Mouse (Mus musculus) G1E-ER4 (cell line): ENCODE measurements around the gene Nsg2. TPM values are rescaled to one million over a fixed set of nuclear protein-coding genes. Genes with fewer than 3 reads are reported as not detected.

Experiments
- GATA1 ChIP-seq: IDR thresholded peaks from one replicate; pipeline ENCODE4 v1.8.0; 2012; ENCODE audit warnings: low read length, inconsistent platforms
- polyA plus RNA-seq: library from polyadenylated mRNA; stranded (reverse); fragments of >175 nt; gene quantifications from 2 replicates; pipeline ENCODE4 v1.2.3, GENCODE M21; 2012

Gene Nsg2
- polyA plus RNA-seq: not detected in 2 replicates

DNA sequence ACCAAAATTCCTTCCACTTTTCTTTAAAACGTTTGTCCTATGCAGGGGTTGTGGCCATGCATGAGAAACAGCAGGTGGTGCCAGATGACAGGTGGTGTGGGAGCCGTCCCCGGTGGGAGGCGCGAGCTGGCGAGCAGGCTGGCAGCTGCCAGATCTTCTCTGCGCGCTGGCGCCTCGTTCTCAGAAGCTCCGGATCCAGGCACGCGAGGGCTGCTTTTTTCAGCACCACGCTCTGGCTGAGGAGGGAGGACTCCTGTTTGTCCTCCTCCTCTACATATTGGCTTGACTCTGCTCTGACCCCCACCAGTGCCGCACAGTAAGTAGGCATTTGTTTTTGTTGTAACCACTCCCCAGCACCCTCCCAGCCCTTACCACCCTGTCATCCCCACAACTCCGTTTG is at the start of gene Nsg2:
Gene Nsg2 (plus strand): TSS at position 183 of the 400 bp plus-strand sequence.
- no peak for TF ChIP-seq GATA1

GRCm38 (mm10) chr11:31960071-31960470 is 40.2 kb upstream of the Nsg2 start:
- TF ChIP-seq GATA1: no peak

- TF ChIP-seq GATA1: no peak
These were observed 36.3 kb upstream of the Nsg2 start for GRCm38 (mm10) chr11:31963993-31964392.

DNA sequence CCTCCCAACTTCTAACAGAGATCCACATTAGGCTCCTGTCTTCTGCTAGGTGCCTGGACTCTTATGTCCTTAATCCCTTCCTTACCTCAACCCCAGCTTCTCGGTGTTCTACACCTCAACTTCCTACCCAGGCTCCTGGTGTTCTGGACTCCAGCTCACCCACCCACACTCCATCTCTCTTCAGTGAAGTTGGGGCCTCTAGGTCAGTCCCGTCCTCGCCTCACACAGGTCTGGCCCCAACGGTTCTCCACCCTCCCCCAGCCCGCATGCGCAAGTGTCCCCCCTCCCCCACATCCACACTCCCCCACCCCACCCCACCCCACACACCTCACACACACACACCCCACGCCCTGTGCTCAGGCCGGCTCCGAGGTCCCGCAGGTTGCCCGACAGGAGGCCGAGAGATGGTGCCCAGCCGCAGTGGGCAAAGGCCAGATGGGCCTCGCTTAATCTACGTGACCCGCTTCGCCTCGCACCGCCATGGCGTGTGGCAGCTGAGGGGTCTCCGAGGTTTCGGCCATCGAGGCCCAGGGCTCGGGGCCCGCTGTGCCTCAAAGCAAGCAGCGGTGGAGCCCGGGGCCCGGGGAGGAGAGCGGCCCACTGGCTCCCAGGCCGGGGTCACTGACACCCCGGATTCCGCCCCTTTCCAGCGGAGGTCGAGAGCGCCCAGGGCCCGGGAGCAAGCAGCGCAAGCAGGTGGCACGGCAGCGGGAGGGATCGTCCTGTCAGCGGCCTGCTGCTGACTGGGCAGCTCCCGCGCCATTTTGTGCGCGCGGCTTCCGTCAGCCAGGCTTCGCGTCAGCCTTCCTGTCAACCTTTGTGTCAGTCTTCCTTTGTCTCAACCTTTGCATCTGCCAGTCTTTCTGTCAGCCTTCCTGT is 34.8 kb upstream of the Nsg2 start, which contains the start of gene 4930524B15Rik:
Gene 4930524B15Rik (plus strand): TSS at position 337 of the 879 bp plus-strand sequence.
- no peak for TF ChIP-seq GATA1

GRCm38 (mm10) chr11:31974132-31974531 is 26.1 kb upstream of the Nsg2 start:
- TF ChIP-seq GATA1: no peak

DNA sequence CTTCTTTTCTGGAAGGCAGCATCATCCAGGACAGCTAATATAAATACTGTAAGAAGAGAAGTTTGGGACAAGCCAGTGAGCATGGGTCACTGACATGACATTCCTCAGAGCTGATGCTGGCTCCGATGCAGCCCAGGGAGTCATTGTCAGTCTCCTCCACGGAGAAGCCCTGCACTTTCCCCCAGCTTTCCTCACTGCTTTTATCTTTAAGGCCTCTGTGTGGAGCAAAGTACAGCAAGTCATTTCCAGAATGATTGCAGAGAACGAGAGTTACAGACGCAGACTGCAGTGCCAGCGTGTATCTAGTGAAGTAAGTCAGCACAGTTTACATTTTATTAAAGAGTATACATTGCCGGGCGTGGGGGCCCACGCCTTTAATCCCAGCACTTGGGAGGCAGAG is 25.4 kb upstream of the Nsg2 start:
- no peak for TF ChIP-seq GATA1

DNA sequence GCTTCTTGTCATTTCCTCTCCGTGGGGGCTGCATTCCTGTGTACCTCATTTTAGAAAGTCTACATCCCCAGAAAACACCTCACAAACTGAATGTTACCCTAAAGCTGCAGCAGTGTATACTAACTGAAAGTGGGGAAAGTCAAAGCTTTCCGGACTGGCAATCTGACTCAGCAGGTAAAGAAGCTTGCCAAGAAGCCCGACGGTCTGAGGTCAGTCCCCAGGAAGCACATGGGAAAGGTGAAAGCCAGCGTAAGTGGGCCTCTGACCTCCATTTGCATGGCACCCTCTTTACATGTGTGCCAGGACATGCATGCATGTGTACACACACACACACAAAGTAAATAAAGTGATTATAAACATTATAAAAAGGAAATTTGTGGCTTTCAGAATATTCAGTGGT is 24.6 kb upstream of the Nsg2 start:
- TF ChIP-seq GATA1: no peak

DNA sequence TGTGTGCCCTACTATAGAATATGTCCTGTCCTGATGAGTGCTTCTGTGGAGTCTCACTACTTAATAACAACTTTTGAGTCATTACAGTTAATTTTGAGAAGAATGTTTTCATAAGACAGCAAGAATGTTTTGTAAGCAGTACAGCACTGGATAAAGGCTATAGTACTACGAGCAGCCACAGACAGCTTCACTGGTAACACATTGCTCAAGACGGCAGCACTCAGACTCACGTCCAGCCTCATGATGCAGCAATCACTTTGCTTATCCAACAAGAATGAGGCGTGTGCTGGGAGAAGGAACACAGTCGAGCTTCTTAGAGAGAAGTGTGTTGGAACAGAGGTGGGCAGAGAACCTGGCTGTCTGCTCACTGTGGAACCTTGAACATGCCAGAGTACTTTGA is 24.1 kb upstream of the Nsg2 start:
- TF ChIP-seq GATA1: no peak

GRCm38 (mm10) chr11:31981830-31982229 is 18.4 kb upstream of the Nsg2 start:
- no peak for TF ChIP-seq GATA1

GRCm38 (mm10) chr11:31983249-31983648 is 17.0 kb upstream of the Nsg2 start:
- no peak for TF ChIP-seq GATA1

- no peak for TF ChIP-seq GATA1
These were observed 15.5 kb upstream of the Nsg2 start for GRCm38 (mm10) chr11:31984786-31985185.

- TF ChIP-seq GATA1: no peak
These were observed 7.7 kb upstream of the Nsg2 start for GRCm38 (mm10) chr11:31992535-31992934.

GRCm38 (mm10) chr11:31999716-32000115 is 547 bp upstream of the Nsg2 start:
- TF ChIP-seq GATA1: no peak

DNA sequence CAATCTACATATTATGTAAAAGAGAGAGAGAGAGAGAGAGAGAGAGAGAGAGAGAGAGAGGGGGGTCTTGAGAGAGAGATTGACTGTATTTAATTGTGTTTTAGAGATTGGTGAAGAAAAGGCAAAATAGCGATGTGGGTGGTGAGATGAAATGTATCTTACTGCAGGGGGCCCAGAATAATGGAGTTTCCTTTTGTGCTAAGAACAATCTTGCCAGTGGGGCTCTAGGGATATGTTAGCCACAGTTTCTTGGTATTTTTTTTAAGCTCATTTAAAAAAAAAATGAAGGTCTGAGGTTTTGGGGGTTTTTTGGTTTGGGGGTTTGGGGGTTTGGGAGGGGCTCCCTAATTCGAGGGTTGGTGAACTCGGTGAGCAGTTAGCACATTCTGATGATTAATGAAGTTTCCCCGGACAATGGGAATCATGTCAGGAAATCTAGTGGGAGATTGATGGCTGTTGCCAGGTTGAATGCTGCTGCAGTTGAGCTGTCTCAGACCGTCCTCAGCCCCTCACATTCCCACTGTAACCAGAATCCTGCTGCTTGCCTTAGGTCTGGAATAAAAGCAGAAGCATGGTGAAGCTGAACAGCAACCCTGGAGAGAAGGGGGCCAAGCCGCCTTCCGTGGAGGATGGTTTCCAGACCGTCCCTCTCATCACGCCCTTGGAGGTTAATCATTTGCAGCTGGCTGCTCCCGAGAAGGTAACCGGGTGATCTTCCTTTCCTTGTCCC is 1.1 kb downstream of the Nsg2 start:
- TF ChIP-seq GATA1: no peak

DNA sequence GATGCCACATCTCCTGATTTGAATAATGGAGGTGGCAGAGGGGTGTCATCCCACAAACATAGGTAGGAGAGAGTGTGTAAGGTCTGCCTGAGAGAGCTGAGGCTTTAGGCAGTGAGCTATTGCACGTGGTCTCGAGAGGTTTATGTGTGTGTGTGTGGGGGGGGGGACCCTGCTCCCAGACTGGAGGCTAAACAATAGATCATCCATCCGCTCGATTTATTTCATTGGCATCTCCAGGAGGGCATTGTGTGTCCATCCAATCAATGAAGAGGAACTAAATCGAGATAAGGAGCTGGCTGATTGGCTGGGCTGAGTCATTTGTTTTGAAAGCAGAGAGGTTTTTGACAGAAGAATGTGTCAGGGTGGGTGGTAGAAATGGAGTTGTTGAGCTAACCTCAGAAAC is 2.4 kb downstream of the Nsg2 start:
- no peak for TF ChIP-seq GATA1

- no peak for TF ChIP-seq GATA1
These were observed 8.6 kb downstream of the Nsg2 start for GRCm38 (mm10) chr11:32008852-32009251.
